In genomic region chr7:65643861-65644421, GRCm38 (mm10) we compare ENCODE assay signal across 8 mouse cellular contexts. TPM values are rescaled to one million over a fixed set of nuclear protein-coding genes. Genes with fewer than 3 reads are reported as not detected.
DNase-seq lines count a peak whose midpoint lies in the region; ATAC-seq and TF ChIP-seq lines count a peak whose summit lies in the region.

No protein-coding gene starts in this region.

- 29% methylated on average over 6 of the region's 6 CpGs for WGBS in kidney, postnatal 0 days
- WGBS in forebrain, embryonic 14.5 days: 36% methylated on average over 6 of the region's 6 CpGs
- WGBS in limb, embryonic 11.5 days: 40% methylated on average over 6 of the region's 6 CpGs
- 27% methylated on average over 6 of the region's 6 CpGs for WGBS in midbrain, embryonic 16.5 days

- no peaks in the 10 kb centered on the region for H3K27me3 ChIP-seq in kidney, postnatal 0 days (ENCODE audit: insufficient read depth, low read length)
- no peaks in the 10 kb centered on the region for H3K27me3 ChIP-seq in forebrain, embryonic 14.5 days (replicated peaks; ENCODE audit: control insufficient read depth, insufficient read depth, low read length)
- H3K27me3 ChIP-seq in limb, embryonic 11.5 days (ENCODE audit: control insufficient read depth, insufficient read depth, low read length): no peaks in the 10 kb centered on the region
- H3K27me3 ChIP-seq in midbrain, embryonic 16.5 days (ENCODE audit: control insufficient read depth, insufficient read depth, low read depth, low read length): no peaks in the 10 kb centered on the region; the same call in 1 of the 2 replicates

- no peak overlapping the region for H3K27ac ChIP-seq in kidney, postnatal 0 days
- no peak overlapping the region for H3K27ac ChIP-seq in forebrain, embryonic 14.5 days (ENCODE audit: low read depth, low read length)
- no peak overlapping the region for H3K27ac ChIP-seq in limb, embryonic 11.5 days (replicated peaks; ENCODE audit: low read depth, low read length)
- H3K27ac ChIP-seq in midbrain, embryonic 16.5 days (ENCODE audit: low read length): peak overlapping the region; percentile 39; the same call in 1 of the 2 replicates

- no peaks in the 10 kb centered on the region for H3K36me3 ChIP-seq in kidney, postnatal 0 days (ENCODE audit: insufficient read depth, low read length)
- 0 out of 2 replicates have a peak, but pooled peaks cover 3% of the 10 kb centered on the region for H3K36me3 ChIP-seq in forebrain, embryonic 14.5 days (ENCODE audit: control insufficient read depth, insufficient read depth, low read length)
- H3K36me3 ChIP-seq in limb, embryonic 11.5 days (ENCODE audit: control insufficient read depth, insufficient read depth, low read length): no peaks in the 10 kb centered on the region; the same call in 1 of the 2 replicates
- H3K36me3 ChIP-seq in midbrain, embryonic 16.5 days (ENCODE audit: control insufficient read depth, insufficient read depth, low read length): peaks cover 7% of the 10 kb centered on the region; the same call in 1 of the 2 replicates

- intact Hi-C loops in gastrocnemius, postnatal 36 days (cut with DNase I): loop anchor here (5.0 kb wide), 1 partner anchor 327 kb away; no protein-coding TSS in a partner anchor

- no peak for ATAC-seq in kidney, postnatal 0 days (replicated peaks; ENCODE audit: low FRiP score, low read depth)
- ATAC-seq in forebrain, embryonic 14.5 days: peak; percentile 2
- ATAC-seq in limb, embryonic 11.5 days (ENCODE audit: insufficient number of reproducible peaks, low FRiP score, low TSS enrichment, low read depth): no peak
- peak; percentile 26 for ATAC-seq in midbrain, embryonic 16.5 days
- no peak for ATAC-seq in frontal cortex, adult (ENCODE audit: low TSS enrichment)

- no peak overlapping the region for H3K9ac ChIP-seq in kidney, postnatal 0 days (ENCODE audit: low read depth, low read length)
- H3K9ac ChIP-seq in forebrain, embryonic 14.5 days (ENCODE audit: low read length): no peak overlapping the region; the same call in 1 of the 2 replicates
- H3K9ac ChIP-seq in limb, embryonic 11.5 days (ENCODE audit: low read length): no peak overlapping the region
- H3K9ac ChIP-seq in midbrain, embryonic 16.5 days (ENCODE audit: low read depth, low read length): peak overlapping the region; percentile 53

- no peaks in the 10 kb centered on the region for H3K4me1 ChIP-seq in kidney, postnatal 0 days (replicated peaks; ENCODE audit: insufficient read depth, low read length)
- 0 out of 2 replicates have a peak, but pooled peaks cover 3% of the 10 kb centered on the region for H3K4me1 ChIP-seq in forebrain, embryonic 14.5 days (ENCODE audit: control insufficient read depth, insufficient read depth, low read length)
- no peaks in the 10 kb centered on the region for H3K4me1 ChIP-seq in limb, embryonic 11.5 days (ENCODE audit: control insufficient read depth, insufficient read depth, low read length)
- H3K4me1 ChIP-seq in midbrain, embryonic 16.5 days (ENCODE audit: control insufficient read depth, insufficient read depth, low read length): peaks cover 3% of the 10 kb centered on the region; the same call in 1 of the 2 replicates

- TF ChIP-seq CTCF in kidney, postnatal 0 days (IDR thresholded peaks at IDR 0.05; ENCODE audit: low read depth): peak; percentile 39; the same call in 1 of the 2 replicates

- H3K4me3 ChIP-seq in kidney, postnatal 0 days (replicated peaks; ENCODE audit: low read depth, low read length): peak overlapping the region; percentile 49; the same call in 1 of the 2 replicates
- H3K4me3 ChIP-seq in forebrain, embryonic 14.5 days (ENCODE audit: low read depth, low read length): peak overlapping the region; percentile 65
- peak overlapping the region; percentile 45; the same call in 1 of the 2 replicates for H3K4me3 ChIP-seq in limb, embryonic 11.5 days (ENCODE audit: low read depth, low read length)
- peak overlapping the region; percentile 69 for H3K4me3 ChIP-seq in midbrain, embryonic 16.5 days (ENCODE audit: low read depth, low read length)

- H3K4me2 ChIP-seq in kidney, postnatal 0 days (ENCODE audit: low read length): peak overlapping the region; percentile 65
- peak overlapping the region; percentile 62 for H3K4me2 ChIP-seq in forebrain, embryonic 14.5 days (ENCODE audit: low read length)
- peak overlapping the region; percentile 63 for H3K4me2 ChIP-seq in limb, embryonic 11.5 days (ENCODE audit: low read depth, severe bottlenecking)
- H3K4me2 ChIP-seq in midbrain, embryonic 16.5 days (ENCODE audit: low read length): peak overlapping the region; percentile 72

- H3K9me3 ChIP-seq in kidney, postnatal 0 days (replicated peaks; ENCODE audit: low read length): no peaks in the 10 kb centered on the region
- no peaks in the 10 kb centered on the region for H3K9me3 ChIP-seq in forebrain, embryonic 14.5 days (replicated peaks; ENCODE audit: control insufficient read depth, low read length)
- H3K9me3 ChIP-seq in limb, embryonic 11.5 days (ENCODE audit: control insufficient read depth, low read length): no peaks in the 10 kb centered on the region
- no peaks in the 10 kb centered on the region for H3K9me3 ChIP-seq in midbrain, embryonic 16.5 days (replicated peaks; ENCODE audit: control insufficient read depth, low read length, poor library complexity, severe bottlenecking)

- no peak for DNase-seq in kidney, postnatal 0 days (ENCODE audit: low spot score)
- DNase-seq in kidney, adult 9 months: no peak
- DNase-seq in forebrain, embryonic 14.5 days (ENCODE audit: low spot score): peak; percentile 16
- DNase-seq in limb, embryonic 11.5 days (ENCODE audit: low spot score): no peak
- DNase-seq in gastrocnemius, postnatal 36 days: no peak
- DNase-seq in embryo, embryonic 11 days: no peak

RNA-seq across cellular contexts. Expression of gene Tarsl2, which starts 0.8 kb away (rescaled TPM):
- polyA plus RNA-seq in kidney, postnatal 0 days (2015; fragmentation: Nextera tagmentation; extraction: Ambion mirVana): 9.9 and 10.8 TPM in 2 replicates
- 14.9 and 15.3 TPM in 2 replicates for polyA plus RNA-seq in forebrain, embryonic 14.5 days (2014; fragmentation: Nextera tagmentation; extraction: Ambion mirVana)
- polyA plus RNA-seq in limb, embryonic 11.5 days (2014; fragmentation: Nextera tagmentation; extraction: Ambion mirVana): 8.4 and 10.0 TPM in 2 replicates
- polyA plus RNA-seq in midbrain, embryonic 16.5 days (2015; fragmentation: Nextera tagmentation; extraction: Ambion mirVana): 19.2 TPM in 2 replicates
- total RNA-seq in gastrocnemius, postnatal 36 days (2021): 10 to 100 TPM; 60.1 to 61.5 TPM

RNA-seq across cellular contexts. Expression of gene Tm2d3, which starts 47.0 kb away (rescaled TPM):
- 108 and 119 TPM in 2 replicates for polyA plus RNA-seq in kidney, postnatal 0 days (2015; fragmentation: Nextera tagmentation; extraction: Ambion mirVana)
- 96.9 and 109 TPM in 2 replicates for polyA plus RNA-seq in forebrain, embryonic 14.5 days (2014; fragmentation: Nextera tagmentation; extraction: Ambion mirVana)
- 68.3 and 68.5 TPM in 2 replicates for polyA plus RNA-seq in limb, embryonic 11.5 days (2014; fragmentation: Nextera tagmentation; extraction: Ambion mirVana)
- polyA plus RNA-seq in midbrain, embryonic 16.5 days (2015; fragmentation: Nextera tagmentation; extraction: Ambion mirVana): 85.6 and 89.8 TPM in 2 replicates
- total RNA-seq in gastrocnemius, postnatal 36 days (2021): 10 to 100 TPM in 1 of 2 experiments, 1 to 10 TPM in 1; 8.9 to 11.7 TPM

Comparison
In these comparisons a context has a peak if more than half of its experiments do, and no peak if none do; other contexts are left out.
1. ATAC-seq: peak in forebrain, embryonic 14.5 days (single experiment) and midbrain, embryonic 16.5 days (single experiment); none in kidney, postnatal 0 days (single experiment), limb, embryonic 11.5 days (single experiment) and frontal cortex, adult (single experiment).
2. Peak in every context shown above with its lines, with median percentiles within 50 percentile points of each other: H3K4me2 ChIP-seq and H3K4me3 ChIP-seq.